Mouse (Mus musculus) left cerebral cortex, postnatal 10 days (tissue): ENCODE data around the gene Skp1a. TPM values are rescaled to one million over a fixed set of nuclear protein-coding genes. Genes with fewer than 3 reads are reported as not detected.
A peak's percentile ranks its signal among the peaks of the same experiment; 100 is the strongest.
"Not testable (repeated sequence)": the region's sequence is repeated elsewhere in the genome, so short reads cannot be mapped to it uniquely, and the experiment has no call there.

ENCODE experiments used
- DNase-seq, 2 experiments: peaks; one replicate each; pipeline ENCODE4 v3.0.0; 2021 to 2022; ENCODE audit warnings: low spot score in 2 of 2, mixed read lengths in 1 of 2; ENCODE audit errors: extremely low spot score in 1 of 2
- intact Hi-C: fragments of 180-260 bp; cut with DNase I; formaldehyde crosslinking; loops from one replicate; pipeline ENCODE4 v1.15.1; 2025
- total RNA-seq, 2 experiments: library from RNA; stranded (reverse); gene quantifications; 2 replicates each; pipeline ENCODE4 v1.2.3; 2021

The Skp1a gene
- 100 to 1,000 TPM; 499 to 514 TPM for total RNA-seq

DNA sequence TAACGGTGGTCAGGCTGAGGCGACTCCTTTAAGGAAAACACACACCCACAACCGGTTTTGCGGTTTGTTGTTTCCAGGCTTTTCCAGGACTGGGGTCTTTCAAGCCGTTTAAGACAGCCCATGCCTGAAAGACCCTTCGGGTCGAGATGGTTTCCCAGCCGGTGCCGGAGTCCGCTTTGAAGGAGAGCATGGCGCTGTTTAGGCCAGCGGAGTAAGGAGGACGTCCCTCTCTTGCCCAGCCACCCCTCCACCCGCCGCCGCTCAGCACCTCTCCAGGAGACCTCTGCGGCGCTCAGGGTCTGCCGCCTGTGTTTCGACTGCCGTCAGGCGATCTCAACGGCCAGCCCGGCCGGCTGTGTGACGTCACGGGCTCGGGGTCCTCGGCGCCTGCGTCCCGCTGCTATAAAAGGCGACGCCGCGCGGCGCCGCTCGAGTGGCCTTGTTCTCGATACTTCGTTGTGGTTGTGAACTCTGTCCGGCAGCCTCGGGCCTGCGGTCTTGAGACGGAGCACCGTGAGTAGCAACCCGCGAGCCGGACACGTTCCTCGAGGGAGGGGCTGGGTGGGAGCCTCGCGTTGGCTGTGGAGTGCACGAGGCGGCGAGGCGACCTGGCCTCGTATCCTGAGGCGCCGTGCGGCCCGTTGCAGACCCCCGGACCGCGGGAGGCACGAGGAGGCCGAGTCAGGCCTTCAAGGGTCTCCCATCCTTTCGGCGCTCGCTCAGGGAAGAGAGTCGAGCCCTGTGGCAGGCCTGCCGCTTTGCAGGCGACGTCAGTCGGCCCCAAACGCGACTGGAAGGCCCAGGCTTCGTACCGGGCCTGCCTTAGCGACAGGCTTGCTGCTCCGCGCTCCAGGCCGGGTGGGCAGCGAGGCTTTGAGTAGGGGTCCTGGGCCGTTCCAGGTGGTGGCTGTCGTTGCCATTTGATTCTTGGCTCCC, at the start of gene Skp1a:
Gene Skp1a, plus strand, starts transcription at position 390 of the 936 bp plus-strand sequence.
- peak; percentile 88 to 96 for DNase-seq
- intact Hi-C loops, result no loop called here

DNA sequence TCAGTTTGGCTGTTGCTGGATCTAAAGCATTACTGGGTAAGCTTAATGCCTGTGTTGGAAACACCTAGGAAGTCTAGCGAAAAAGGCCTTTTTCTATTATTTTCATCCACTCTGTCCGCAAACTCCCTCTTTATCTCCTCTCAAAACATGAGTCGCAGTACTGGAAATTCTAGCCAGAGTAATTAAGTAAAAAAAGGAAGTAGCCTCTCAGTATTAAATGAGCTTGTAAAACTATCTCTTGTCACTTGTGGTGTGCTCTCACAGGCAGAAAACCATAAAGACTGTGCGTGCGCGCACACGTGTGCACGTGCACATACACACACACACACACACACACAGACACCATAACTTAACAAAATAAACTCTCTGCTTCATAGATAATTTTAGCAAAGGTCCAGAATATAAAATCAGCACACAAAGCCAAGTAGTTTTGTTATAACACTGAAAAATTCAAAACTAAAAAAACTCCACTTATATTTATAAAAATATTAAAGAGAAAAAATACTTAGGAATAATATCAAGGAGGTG, 35.2 kb upstream of the Skp1a start:
- intact Hi-C loops, DNase-seq: not testable (repeated sequence)

DNA sequence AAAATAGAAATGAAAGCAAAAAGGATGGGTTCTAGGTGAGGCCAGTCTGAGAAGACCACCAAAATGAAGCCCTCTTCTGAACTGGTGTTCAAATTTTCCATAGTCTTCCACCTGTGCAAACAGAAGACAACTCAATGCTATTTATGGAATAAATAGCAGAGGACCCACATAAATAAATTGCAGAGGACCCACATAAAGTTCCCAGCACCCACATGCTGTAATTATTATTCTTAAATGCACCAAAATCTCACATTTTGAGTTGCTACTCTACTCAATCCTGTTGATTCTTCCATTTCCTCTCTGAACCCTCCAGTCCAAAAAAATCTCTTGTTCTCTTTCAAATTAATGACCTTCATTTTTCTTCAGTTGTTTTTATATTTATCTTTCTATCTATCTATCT, 17.9 kb upstream of the Skp1a start, which contains the start of gene Olfr1371:
Gene Olfr1371, minus strand, starts transcription at position 101 of the 400 bp plus-strand sequence.
- intact Hi-C loops, result no loop called here
- no peak for DNase-seq

GRCm38 (mm10) chr11:52220282-52220681, 11.5 kb upstream of the Skp1a start:
- intact Hi-C loops, result loop anchor here (2.0 to 10.0 kb wide), 4 partner anchors 77 to 405 kb away; no protein-coding TSS in a partner anchor
- peak; percentile 42 to 81 for DNase-seq

GRCm38 (mm10) chr11:52221921-52222320, 9.9 kb upstream of the Skp1a start:
- intact Hi-C loops, result loop anchor here (2.0 to 10.0 kb wide), 4 partner anchors 79 to 407 kb away; no protein-coding TSS in a partner anchor
- not testable (repeated sequence) for DNase-seq

DNA sequence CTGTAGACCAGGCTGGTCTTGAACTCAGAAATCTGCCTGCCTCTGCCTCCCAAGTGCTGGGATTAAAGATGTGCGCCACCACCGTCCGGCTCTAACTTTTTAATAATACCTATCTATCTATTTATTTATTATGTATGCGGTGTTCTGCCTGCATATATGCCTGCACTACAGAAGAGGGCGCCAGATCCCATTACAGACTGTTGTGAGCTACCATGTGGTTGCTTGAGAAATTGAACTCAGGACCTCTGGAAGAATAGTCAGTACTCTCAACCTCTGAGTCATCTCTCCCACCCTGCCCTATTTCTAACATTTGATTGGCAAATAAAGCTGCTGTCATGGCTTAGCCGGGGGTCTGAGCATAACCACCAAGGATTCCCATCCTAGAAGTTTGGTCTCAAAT, 8.9 kb upstream of the Skp1a start:
- intact Hi-C loops, result loop anchor here (10.0 kb wide), 3 partner anchors 122 to 408 kb away; no protein-coding TSS in a partner anchor
- DNase-seq, result no peak

- peak in 1 of 2 experiments; percentile 51 for DNase-seq
- intact Hi-C loops, result loop anchor here (10.0 kb wide), 3 partner anchors 121 to 409 kb away; no protein-coding TSS in a partner anchor
These were observed 7.7 kb upstream of the Skp1a start for GRCm38 (mm10) chr11:52223968-52224682.

GRCm38 (mm10) chr11:52225986-52226599, 5.7 kb upstream of the Skp1a start:
- intact Hi-C loops, result loop anchor here (10.0 kb wide), 3 partner anchors 119 to 411 kb away; no protein-coding TSS in a partner anchor
- no peak for DNase-seq

DNA sequence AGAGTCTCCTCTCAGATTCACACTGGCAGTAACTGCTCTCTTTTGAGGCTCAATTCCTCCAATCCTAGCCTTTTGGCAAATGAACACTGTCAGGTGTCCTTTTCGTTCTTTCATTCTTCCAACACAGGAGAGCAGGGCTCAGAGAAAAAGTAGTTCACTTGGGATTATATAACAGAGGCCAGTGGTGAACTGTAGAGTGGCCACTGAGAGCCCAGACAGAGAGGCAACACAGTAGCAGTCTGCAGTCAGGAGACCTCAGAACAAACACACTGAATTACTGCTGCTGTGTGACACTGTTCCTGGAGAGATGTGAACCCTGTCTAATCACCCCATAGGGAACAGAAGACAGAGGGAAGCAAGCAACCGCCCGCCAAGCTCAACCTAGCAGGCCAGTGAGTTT, 4.7 kb upstream of the Skp1a start:
- intact Hi-C loops, result loop anchor here (10.0 kb wide), 3 partner anchors 118 to 412 kb away; no protein-coding TSS in a partner anchor
- no peak for DNase-seq

GRCm38 (mm10) chr11:52227466-52228226, 4.1 kb upstream of the Skp1a start:
- intact Hi-C loops, result loop anchor here (10.0 kb wide), 3 partner anchors 117 to 413 kb away; no protein-coding TSS in a partner anchor
- DNase-seq, result no peak

DNA sequence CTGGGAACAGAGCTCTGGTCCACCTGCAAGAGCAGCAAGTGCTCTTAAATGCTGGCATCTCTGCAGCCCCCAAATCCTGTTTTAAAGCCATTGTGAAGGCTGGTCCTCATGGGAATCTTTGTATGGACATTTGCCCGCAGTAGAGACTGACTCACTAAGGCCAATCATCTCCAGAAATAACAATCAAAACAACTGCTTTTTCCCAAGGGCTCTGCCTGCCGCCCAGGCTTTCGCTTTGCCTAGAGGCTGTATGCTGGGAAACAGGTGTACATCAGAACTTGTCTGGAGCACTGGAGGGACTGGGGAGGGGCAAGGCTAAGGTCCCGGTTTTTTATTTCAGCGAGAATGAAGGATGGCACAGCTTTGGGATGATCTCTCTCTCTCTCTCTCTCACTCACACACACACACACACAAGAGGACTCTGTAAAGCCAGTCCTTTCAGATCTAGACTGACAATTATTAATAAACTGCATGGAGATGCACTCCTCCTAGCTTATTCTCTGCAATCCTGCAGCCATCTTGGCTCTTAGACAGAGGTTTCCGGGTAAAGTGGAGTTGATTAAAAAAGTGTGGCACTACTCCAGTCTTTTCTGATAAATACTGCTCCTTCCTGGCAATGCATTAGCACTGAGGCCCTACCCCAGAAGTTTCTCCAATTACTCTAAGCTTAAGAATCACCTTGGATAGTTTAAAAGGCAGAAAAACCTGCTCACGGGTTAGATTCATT, 2.9 kb upstream of the Skp1a start:
- DNase-seq, result no peak
- intact Hi-C loops, result loop anchor here (10.0 kb wide), 3 partner anchors 116 to 414 kb away; no protein-coding TSS in a partner anchor

DNA sequence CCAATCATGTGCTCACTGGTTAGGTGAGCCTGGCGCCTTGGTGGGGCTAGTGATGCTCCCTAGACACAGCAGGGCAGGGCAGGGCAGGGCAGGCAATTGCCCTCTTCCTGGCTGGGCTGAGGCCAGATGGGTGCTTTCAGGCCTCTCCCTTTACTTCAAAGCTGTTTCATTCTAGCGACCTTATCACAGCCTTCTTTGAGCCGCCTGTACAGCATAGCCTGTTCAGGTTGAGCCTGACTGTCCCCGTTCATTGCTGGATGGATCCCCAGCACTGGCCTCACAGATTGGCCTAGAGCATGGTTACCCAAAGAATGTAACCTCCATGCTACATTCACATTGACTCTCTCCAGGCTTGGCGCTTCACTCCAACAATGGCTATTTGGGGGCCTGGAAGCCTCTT, 1.1 kb upstream of the Skp1a start:
- no peak for DNase-seq
- intact Hi-C loops, result no loop called here

- no peak for DNase-seq
- intact Hi-C loops, result no loop called here
These were observed 1.4 kb downstream of the Skp1a start for GRCm38 (mm10) chr11:52233043-52233653.

- no peak for DNase-seq
- intact Hi-C loops, result no loop called here
These were observed 2.1 kb downstream of the Skp1a start for GRCm38 (mm10) chr11:52233906-52234305.

DNA sequence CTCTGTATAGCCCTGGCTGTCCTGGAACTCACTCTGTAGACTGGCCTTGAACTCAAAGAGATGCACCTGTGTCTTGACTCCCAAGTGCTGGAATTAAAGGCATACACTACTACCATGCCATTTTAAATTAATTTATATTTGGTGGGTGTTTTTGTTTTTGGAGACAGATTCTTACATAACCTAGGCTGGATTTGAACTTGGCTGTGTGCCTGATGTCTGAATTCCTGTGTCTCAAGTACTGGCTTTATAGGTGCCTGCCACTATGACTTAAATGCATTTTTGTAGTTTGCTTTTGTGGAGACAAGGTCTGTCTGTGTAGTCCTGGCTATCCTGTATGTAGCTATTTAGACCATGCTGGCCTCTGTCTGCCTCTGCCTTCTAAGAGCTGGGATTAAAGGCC, 2.7 kb downstream of the Skp1a start:
- no peak for DNase-seq
- intact Hi-C loops, result no loop called here

DNA sequence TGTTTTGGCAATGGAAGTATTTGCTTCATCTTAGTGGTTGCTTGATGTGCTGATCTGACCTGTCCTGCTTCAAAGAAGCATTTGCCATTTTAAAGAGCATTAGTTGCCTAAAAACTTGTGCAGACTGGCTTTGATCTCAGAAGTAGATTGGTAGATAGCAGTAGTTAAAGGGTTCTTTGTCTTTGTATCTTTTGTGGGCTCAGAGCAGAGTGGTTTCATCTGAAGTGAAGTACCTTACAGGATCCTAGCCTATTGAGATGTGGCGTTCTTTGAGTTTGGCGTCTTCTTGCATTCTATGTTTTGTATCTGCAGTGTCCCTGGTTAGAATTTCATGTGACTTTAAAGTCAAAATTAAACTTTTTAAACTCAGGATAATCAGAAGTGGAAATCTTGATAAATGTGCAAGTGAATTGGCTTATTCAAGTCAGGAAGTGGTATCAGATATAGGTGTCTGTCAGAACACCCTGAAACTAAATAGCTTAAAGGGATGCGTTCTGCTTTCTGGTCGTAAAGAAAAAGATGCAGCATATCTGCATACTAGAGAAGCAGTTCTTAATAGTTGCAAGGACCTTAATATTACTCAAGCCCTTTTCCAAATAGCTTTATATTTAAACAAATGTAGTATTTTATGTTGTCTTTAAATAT, 9.2 kb downstream of the Skp1a start:
- intact Hi-C loops, result no loop called here
- no peak for DNase-seq
